Mouse (Mus musculus) hindbrain, embryonic 14.5 days (tissue): Measurements from ENCODE around the gene Gm10840. TPM values are rescaled to one million over a fixed set of nuclear protein-coding genes. Genes with fewer than 3 reads are reported as not detected.

Experiments
- ATAC-seq: fragments of 200-750 bp; cut with Nextera tagmentation; 2 replicates; pipeline ENCODE4 v1.8.0; 2017; ENCODE audit warnings: moderate number of reproducible peaks, mild to moderate bottlenecking, moderate TSS enrichment, moderate library complexity; ENCODE audit not compliant: low FRiP score
- DNase-seq: peaks from one replicate; pipeline ENCODE4 v3.0.0-alpha.2; 2015; ENCODE audit warnings: low spot score
- H3K27ac ChIP-seq: fragments of 300-500 bp; sonication (generic); 2 replicates; pipeline ENCODE4 v1.5.1; 2014; ENCODE audit warnings: mild to moderate bottlenecking, moderate library complexity
- H3K27me3 ChIP-seq: fragments of 300-500 bp; sonication (generic); 2 replicates; pipeline ENCODE4 v1.6.1; 2014; ENCODE audit warnings: mild to moderate bottlenecking, low read length, mixed read lengths; ENCODE audit not compliant: control insufficient read depth, insufficient read depth
- H3K36me3 ChIP-seq: fragments of 300-500 bp; sonication (generic); replicated peaks from 2 replicates; pipeline ENCODE4 v1.6.1; 2014; ENCODE audit not compliant: control insufficient read depth, insufficient read depth
- H3K4me1 ChIP-seq: fragments of 300-500 bp; sonication (generic); replicated peaks from 2 replicates; pipeline ENCODE4 v1.6.1; 2014; ENCODE audit warnings: antibody characterized with exemption, low read length, mixed read lengths; ENCODE audit not compliant: control insufficient read depth, insufficient read depth
- H3K4me2 ChIP-seq: fragments of 300-500 bp; sonication (generic); replicated peaks from 2 replicates; pipeline ENCODE4 v1.6.1; 2014; ENCODE audit warnings: mild to moderate bottlenecking, moderate library complexity
- H3K4me3 ChIP-seq: fragments of 300-500 bp; sonication (generic); replicated peaks from 2 replicates; pipeline ENCODE4 v1.5.1; 2014; ENCODE audit warnings: mild to moderate bottlenecking, low read length
- H3K9ac ChIP-seq: fragments of 300-500 bp; sonication (generic); 2 replicates; pipeline ENCODE4 v1.6.1; 2014
- H3K9me3 ChIP-seq: fragments of 300-500 bp; sonication (generic); 2 replicates; pipeline ENCODE4 v1.6.1; 2016; ENCODE audit warnings: low read length; ENCODE audit not compliant: control insufficient read depth
- WGBS: fragments of 180-500 bp; shearing (Covaris S2); extraction: QIAGEN DNeasy Blood & Tissue Kit; methylation state at CpG from one replicate; pipeline ENCODE4 v1.1.7; 2014; 5-methylcytosine and 5-hydroxymethylcytosine counted together
- polyA plus RNA-seq: library from polyadenylated mRNA; unstranded; fragments of >200 nt; fragmentation: Nextera tagmentation; extraction: Ambion mirVana; gene quantifications from 2 replicates; pipeline ENCODE4 v1.2.1, GENCODE M21; 2014

The Gm10840 gene
- polyA plus RNA-seq, 1 experiment from 2014 or later: not detected

DNA sequence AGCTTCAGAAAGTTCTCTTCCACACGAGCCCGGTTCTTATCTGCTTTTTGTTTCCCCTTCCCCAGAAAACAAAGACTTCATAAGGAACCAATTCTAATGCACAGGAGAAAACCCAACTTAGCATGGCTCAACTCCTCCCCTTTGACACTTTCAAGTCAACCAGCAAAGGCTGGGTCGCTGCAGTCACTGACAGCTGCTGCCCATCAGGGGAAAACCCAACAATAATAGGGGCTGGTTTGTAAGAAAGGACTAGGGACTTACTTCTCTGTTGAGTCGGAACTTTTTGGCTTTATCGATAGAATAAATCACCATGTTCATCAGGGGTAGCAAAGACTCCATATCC, 41.4 kb downstream of the Gm10840 start, which contains the start of gene Strada:
Gene Strada (minus strand): TSS at position 46 of the 343 bp plus-strand sequence.
- no peaks in the 10 kb centered on the region for H3K27me3 ChIP-seq
- H3K36me3 ChIP-seq: peaks cover 93% of the 10 kb centered on the region
- no peak within 1 kb of the TSS for H3K4me2 ChIP-seq
- H3K4me1 ChIP-seq: no peaks in the 10 kb centered on the region
- H3K4me3 ChIP-seq: no peak within 1 kb of the TSS
- DNase-seq (no peak), ATAC-seq (no peak)
- H3K9me3 ChIP-seq: no peaks in the 10 kb centered on the region
- H3K27ac ChIP-seq: no peak within 1 kb of the TSS
- H3K9ac ChIP-seq: no peak within 1 kb of the TSS
- WGBS: 83% methylated on average over 5 of the region's 5 CpGs

Other genes with a start within 250 kb of the Gm10840 start
- 48.9 and 55.1 TPM in 2 replicates for gene Cyb561, start 207.5 kb upstream of the Gm10840 start, polyA plus RNA-seq
- 6.0 and 6.8 TPM in 2 replicates for gene Ace, start 192.9 kb upstream of the Gm10840 start, polyA plus RNA-seq
- not detected in 2 replicates for gene Ace3, start 166.2 kb upstream of the Gm10840 start, polyA plus RNA-seq
- 2.3 and 2.5 TPM in 2 replicates for gene Kcnh6, start 152.7 kb upstream of the Gm10840 start, polyA plus RNA-seq
- gene Dcaf7, start 124.0 kb upstream of the Gm10840 start, polyA plus RNA-seq: 156 and 176 TPM in 2 replicates
- 5.0 and 5.9 TPM in 2 replicates for gene Taco1, start 94.8 kb upstream of the Gm10840 start, polyA plus RNA-seq
- gene Map3k3, start 76.2 kb upstream of the Gm10840 start, polyA plus RNA-seq: 16.5 and 18.7 TPM in 2 replicates
- 140 and 158 TPM in 2 replicates for gene Limd2, start within 50 bp of the Gm10840 start, polyA plus RNA-seq
- gene Strada, start 41.3 kb downstream of the Gm10840 start, polyA plus RNA-seq: 27.4 and 30.1 TPM in 2 replicates
- 76.6 and 94.5 TPM in 2 replicates for gene Ccdc47, start 55.5 kb downstream of the Gm10840 start, polyA plus RNA-seq
- gene Ddx42, start 56.1 kb downstream of the Gm10840 start, polyA plus RNA-seq: 78.0 and 82.2 TPM in 2 replicates
- 31.4 and 31.9 TPM in 2 replicates for gene Ftsj3, start 95.2 kb downstream of the Gm10840 start, polyA plus RNA-seq
- gene Psmc5, start 95.3 kb downstream of the Gm10840 start, polyA plus RNA-seq: 282 and 287 TPM in 2 replicates
- gene Smarcd2, start 112.1 kb downstream of the Gm10840 start, polyA plus RNA-seq: 12.8 and 16.8 TPM in 2 replicates
- gene Tcam1, start 115.8 kb downstream of the Gm10840 start, polyA plus RNA-seq: 0.08 and 0.43 TPM in 2 replicates
- gene Gh, start 141.0 kb downstream of the Gm10840 start, polyA plus RNA-seq: not detected in 2 replicates
- 0.86 and 0.92 TPM in 2 replicates for gene Cd79b, start 153.9 kb downstream of the Gm10840 start, polyA plus RNA-seq
- gene Scn4a, start 192.4 kb downstream of the Gm10840 start, polyA plus RNA-seq: not detected in 2 replicates
- not detected in 2 replicates for gene Prr29, start 204.6 kb downstream of the Gm10840 start, polyA plus RNA-seq
- gene Icam2, start 227.2 kb downstream of the Gm10840 start, polyA plus RNA-seq: 13.6 and 18.6 TPM in 2 replicates